Mouse (Mus musculus) ES-E14 (cell line): ENCODE results near the gene P3h4.

Experiments used
- CHD2 ChIP-seq: IDR thresholded peaks from 2 replicates; pipeline ENCODE4 v1.6.1; 2014; ENCODE audit warnings: mild to moderate bottlenecking, low read depth, low read length, inconsistent platforms
- ZNF384 ChIP-seq: IDR thresholded peaks from 2 replicates; pipeline ENCODE4 v1.6.1; 2012; ENCODE audit warnings: low read depth, low read length, inconsistent platforms

- TF ChIP-seq ZNF384 (no peak), CHD2 (peak; percentile 86; the same call in 1 of the 2 replicates)
These were observed 38.6 kb downstream of the P3h4 start for GRCm38 (mm10) chr11:100376005-100376404.
